Mouse (Mus musculus): ENCODE measurements around the gene Olfr411.

DNA sequence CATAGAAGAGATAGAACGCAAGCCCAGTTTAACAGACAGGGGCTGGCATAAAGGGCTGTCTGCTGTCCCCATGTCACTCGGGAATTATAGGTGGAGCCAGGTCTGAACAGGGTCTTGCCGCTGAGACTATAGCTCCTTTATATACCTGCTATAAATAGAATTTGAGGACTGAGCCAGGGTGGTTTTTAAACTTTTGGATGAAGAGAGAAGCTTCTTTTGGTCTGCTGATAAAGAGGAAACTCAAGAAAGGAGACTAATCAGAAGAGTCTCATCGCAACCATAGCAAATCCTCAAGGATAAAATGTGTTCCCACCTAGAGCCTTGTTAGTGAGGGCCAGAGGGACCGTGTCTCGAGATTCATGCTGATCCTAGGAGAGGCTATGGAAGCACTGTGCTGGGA is 14.5 kb downstream of the Olfr411 start, which contains the start of gene Olfr410:
- TF ChIP-seq GATA1 (IDR thresholded peaks at IDR 0.05; ENCODE audit: low read length) (no peak), TAL1 (IDR thresholded peaks at IDR 0.05; ENCODE audit: low read length) (no peak)

Data from erythroblast, embryonic 14.5 days (primary cell).